Mouse (Mus musculus): ENCODE results near the gene Herc1.

- TF ChIP-seq CTCF (IDR thresholded peaks at IDR 0.05; ENCODE audit: extremely low read depth, insufficient read depth, low read length): no peak
- TF ChIP-seq POLR2A (IDR thresholded peaks at IDR 0.05; ENCODE audit: extremely low read depth, insufficient read depth, low read length): no peak
These were observed 38.8 kb upstream of the Herc1 start for GRCm38 (mm10) chr9:66311458-66311857.
